Mouse (Mus musculus): ENCODE measurements around the gene Nlrp4c.

DNA sequence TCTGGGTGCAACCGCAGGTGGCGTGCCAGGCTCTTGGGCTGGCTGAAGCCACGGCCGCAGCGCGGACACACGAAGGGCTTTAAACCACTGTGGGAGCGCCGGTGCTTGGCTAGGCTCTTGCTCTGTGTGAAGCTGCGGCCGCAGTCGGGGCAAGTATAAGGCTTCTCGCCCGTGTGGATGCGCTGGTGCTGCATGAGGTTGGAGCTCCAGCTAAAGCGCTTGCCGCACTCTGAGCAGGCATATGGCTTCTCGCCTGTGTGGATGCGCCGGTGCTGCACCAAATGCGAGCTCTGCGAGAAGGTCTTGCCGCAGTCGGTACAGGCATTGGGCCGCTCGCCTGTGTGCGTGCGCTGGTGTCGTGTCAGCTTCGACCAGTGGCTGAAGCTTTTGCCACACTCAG is 87.7 kb downstream of the Nlrp4c start:
- TF ChIP-seq CTCF (IDR thresholded peaks at IDR 0.05; ENCODE audit: low read depth) (no peak), EP300 (IDR thresholded peaks at IDR 0.05; ENCODE audit: low read depth) (no peak)

Measured in heart, postnatal 0 days (tissue).